Mouse (Mus musculus): ENCODE data around the gene Zcchc24. TPM values are rescaled to one million over a fixed set of nuclear protein-coding genes. Genes with fewer than 3 reads are reported as not detected.

Gene Zcchc24
- total and polyA plus RNA-seq, 2 experiments from 2014 or later: 13.9 to 34.3 TPM

GRCm38 (mm10) chr14:25708451-25708850 lies 60.4 kb downstream of the Zcchc24 start:
- no peak overlapping the region for H3K9ac ChIP-seq (replicated peaks; ENCODE audit: low read length, poor library complexity, severe bottlenecking)
- H3K4me3 ChIP-seq (ENCODE audit: low read depth, low read length): no peak overlapping the region
- no peaks in the 10 kb centered on the region for H3K4me1 ChIP-seq (ENCODE audit: insufficient read depth, low read length)
- WGBS: 61% methylated on average over 4 of the region's 4 CpGs
- ATAC-seq (ENCODE audit: low FRiP score) (peak; percentile 7; the same call in 1 of the 2 replicates), DNase-seq (ENCODE audit: low spot score) (no peak)
- no peaks in the 10 kb centered on the region for H3K36me3 ChIP-seq (ENCODE audit: insufficient read depth, low read length)
- H3K4me2 ChIP-seq (ENCODE audit: low read depth, low read length, poor library complexity, severe bottlenecking): no peak overlapping the region
- no peaks in the 10 kb centered on the region for H3K27me3 ChIP-seq (ENCODE audit: insufficient read depth, low read length)
- H3K27ac ChIP-seq (ENCODE audit: low read depth, low read length): no peak overlapping the region
- no peak for TF ChIP-seq CTCF (IDR thresholded peaks at IDR 0.05)
- H3K9me3 ChIP-seq (ENCODE audit: low read length): no peaks in the 10 kb centered on the region

DNA sequence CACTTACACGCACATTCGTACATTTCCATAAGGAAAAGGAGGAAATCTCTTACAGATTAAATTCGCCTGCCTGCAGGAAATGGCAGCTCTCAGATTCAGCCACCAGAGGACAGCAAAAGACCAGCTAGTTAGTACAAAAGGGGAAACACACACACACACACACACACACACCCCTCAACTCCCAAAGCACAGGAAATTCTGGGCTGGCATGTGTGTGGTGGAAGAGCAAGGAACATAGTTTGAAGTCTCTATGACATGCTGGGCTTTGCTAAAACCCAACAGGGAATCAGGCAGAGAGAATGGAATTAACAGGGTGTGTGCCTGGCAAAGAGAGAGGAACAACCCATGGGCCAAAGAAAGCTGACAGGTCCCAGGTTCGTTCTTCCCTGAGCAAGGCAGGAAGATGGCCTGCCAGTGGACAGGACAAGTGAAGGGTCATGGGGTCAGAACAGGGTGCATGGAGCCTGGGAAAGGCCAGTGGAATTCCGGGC lies 61.1 kb downstream of the Zcchc24 start:
- 54% methylated on average over 5 of the region's 5 CpGs for WGBS
- H3K9ac ChIP-seq (replicated peaks; ENCODE audit: low read length, poor library complexity, severe bottlenecking): no peak overlapping the region
- no peaks in the 10 kb centered on the region for H3K9me3 ChIP-seq (ENCODE audit: low read length)
- H3K4me1 ChIP-seq (ENCODE audit: insufficient read depth, low read length): no peaks in the 10 kb centered on the region
- peak; percentile 98 for TF ChIP-seq CTCF (IDR thresholded peaks at IDR 0.05)
- H3K27me3 ChIP-seq (ENCODE audit: insufficient read depth, low read length): no peaks in the 10 kb centered on the region
- no peak overlapping the region for H3K4me2 ChIP-seq (ENCODE audit: low read depth, low read length, poor library complexity, severe bottlenecking)
- peak; percentile 84 for DNase-seq (ENCODE audit: low spot score)
- no peaks in the 10 kb centered on the region for H3K36me3 ChIP-seq (ENCODE audit: insufficient read depth, low read length)
- H3K4me3 ChIP-seq (ENCODE audit: low read depth, low read length): no peak overlapping the region
- ATAC-seq (ENCODE audit: low FRiP score): no peak
- H3K27ac ChIP-seq (ENCODE audit: low read depth, low read length): no peak overlapping the region

DNA sequence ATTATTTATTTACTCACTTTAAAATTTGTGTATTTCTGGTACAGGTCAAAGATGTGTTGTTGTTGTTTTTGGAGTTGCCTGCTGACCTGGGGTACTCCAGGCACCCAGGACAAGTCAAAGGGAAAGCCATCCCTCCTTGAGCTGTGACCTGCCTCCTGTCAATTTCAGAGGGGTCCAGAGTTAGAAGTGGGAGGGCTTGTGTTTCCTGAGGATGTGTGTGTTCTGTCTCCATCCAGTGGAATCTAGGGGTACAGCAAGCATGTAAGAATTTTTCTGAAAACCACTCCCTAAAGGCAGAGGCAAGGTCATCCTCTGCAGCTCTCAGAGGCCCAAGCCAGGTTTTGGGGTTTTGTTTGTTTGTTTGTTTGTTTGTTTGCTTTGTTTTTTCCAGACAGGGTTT lies 66.9 kb downstream of the Zcchc24 start:
- Histone ChIP-seq H3K4me3 (ENCODE audit: low read depth, low read length) (no peak overlapping the region), H3K36me3 (ENCODE audit: insufficient read depth, low read length) (peaks cover 33% of the 10 kb centered on the region), H3K9me3 (ENCODE audit: low read length) (no peaks in the 10 kb centered on the region), H3K27me3 (ENCODE audit: insufficient read depth, low read length) (no peaks in the 10 kb centered on the region), H3K4me1 (ENCODE audit: insufficient read depth, low read length) (no peaks in the 10 kb centered on the region), H3K27ac (ENCODE audit: low read depth, low read length) (no peak overlapping the region), H3K9ac (replicated peaks; ENCODE audit: low read length, poor library complexity, severe bottlenecking) (no peak overlapping the region), H3K4me2 (ENCODE audit: low read depth, low read length, poor library complexity, severe bottlenecking) (no peak overlapping the region)
- peak; percentile 91 for TF ChIP-seq CTCF (IDR thresholded peaks at IDR 0.05)
- ATAC-seq (ENCODE audit: low FRiP score) (peak; percentile 38; the same call in 1 of the 2 replicates), DNase-seq (ENCODE audit: low spot score) (peak; percentile 77)

- no peak for TF ChIP-seq CTCF (IDR thresholded peaks at IDR 0.05)
- WGBS: 84% methylated on average over 2 of the region's 2 CpGs
Observed at GRCm38 (mm10) chr14:25696356-25696755, 72.5 kb downstream of the Zcchc24 start.

GRCm38 (mm10) chr14:25695059-25695458 lies 73.8 kb downstream of the Zcchc24 start:
- peaks cover 41% of the 10 kb centered on the region for H3K36me3 ChIP-seq (ENCODE audit: insufficient read depth, low read length)
- peak overlapping the region; percentile 96 for H3K4me2 ChIP-seq (ENCODE audit: low read depth, low read length, poor library complexity, severe bottlenecking)
- H3K27ac ChIP-seq (ENCODE audit: low read depth, low read length): no peak overlapping the region
- DNase-seq (ENCODE audit: low spot score) (no peak), ATAC-seq (ENCODE audit: low FRiP score) (no peak)
- TF ChIP-seq CTCF (IDR thresholded peaks at IDR 0.05): no peak
- no peaks in the 10 kb centered on the region for H3K27me3 ChIP-seq (ENCODE audit: insufficient read depth, low read length)
- peak overlapping the region; percentile 80 for H3K4me3 ChIP-seq (ENCODE audit: low read depth, low read length)
- no peaks in the 10 kb centered on the region for H3K9me3 ChIP-seq (ENCODE audit: low read length)
- H3K4me1 ChIP-seq (ENCODE audit: insufficient read depth, low read length): peaks cover 13% of the 10 kb centered on the region
- peak overlapping the region; percentile 79 for H3K9ac ChIP-seq (replicated peaks; ENCODE audit: low read length, poor library complexity, severe bottlenecking)
- WGBS: 71% methylated on average over 6 of the region's 6 CpGs

More at GRCm38 (mm10) chr14:25696356-25696755, 72.5 kb downstream of the Zcchc24 start:
- Histone ChIP-seq H3K9me3 (ENCODE audit: low read length) (no peaks in the 10 kb centered on the region), H3K36me3 (ENCODE audit: insufficient read depth, low read length) (peaks cover 45% of the 10 kb centered on the region), H3K4me1 (ENCODE audit: insufficient read depth, low read length) (peaks cover 13% of the 10 kb centered on the region), H3K9ac (replicated peaks; ENCODE audit: low read length, poor library complexity, severe bottlenecking) (no peak overlapping the region), H3K4me2 (ENCODE audit: low read depth, low read length, poor library complexity, severe bottlenecking) (no peak overlapping the region), H3K27ac (ENCODE audit: low read depth, low read length) (no peak overlapping the region), H3K27me3 (ENCODE audit: insufficient read depth, low read length) (no peaks in the 10 kb centered on the region), H3K4me3 (ENCODE audit: low read depth, low read length) (no peak overlapping the region)
- no peak for ATAC-seq (ENCODE audit: low FRiP score)
- DNase-seq (ENCODE audit: low spot score): no peak

- Histone ChIP-seq H3K4me2 (ENCODE audit: low read depth, low read length, poor library complexity, severe bottlenecking) (peak overlapping the region; percentile 96), H3K4me1 (ENCODE audit: insufficient read depth, low read length) (peaks cover 13% of the 10 kb centered on the region), H3K27ac (ENCODE audit: low read depth, low read length) (peak overlapping the region; percentile 69; the same call in 1 of the 2 replicates), H3K36me3 (ENCODE audit: insufficient read depth, low read length) (peaks cover 37% of the 10 kb centered on the region), H3K9me3 (ENCODE audit: low read length) (no peaks in the 10 kb centered on the region), H3K27me3 (ENCODE audit: insufficient read depth, low read length) (no peaks in the 10 kb centered on the region), H3K4me3 (ENCODE audit: low read depth, low read length) (peak overlapping the region; percentile 80), H3K9ac (replicated peaks; ENCODE audit: low read length, poor library complexity, severe bottlenecking) (peak overlapping the region; percentile 79)
- ATAC-seq (ENCODE audit: low FRiP score) (no peak), DNase-seq (ENCODE audit: low spot score) (no peak)
- no peak for TF ChIP-seq CTCF (IDR thresholded peaks at IDR 0.05)
- WGBS: under 1% methylated on average over 10 of the region's 10 CpGs
Observed at GRCm38 (mm10) chr14:25694569-25694897, 74.3 kb downstream of the Zcchc24 start.

Data from midbrain, postnatal 0 days (tissue).